Mouse (Mus musculus) testis, adult 2 months (tissue): ENCODE data around the gene I0C0044D17Rik. TPM values are rescaled to one million over a fixed set of nuclear protein-coding genes. Genes with fewer than 3 reads are reported as not detected.

Source experiments
- H3K27ac ChIP-seq: fragments of 200-500 bp; 2 replicates; pipeline ENCODE4 v1.5.1; 2012; ENCODE audit warnings: low read depth, low read length; ENCODE audit not compliant: control insufficient read depth, insufficient read depth
- H3K27me3 ChIP-seq: fragments of 200-500 bp; 2 replicates; pipeline ENCODE4 v1.6.1; 2012; ENCODE audit warnings: mild to moderate bottlenecking, low read length, moderate library complexity; ENCODE audit not compliant: control insufficient read depth, insufficient read depth
- H3K36me3 ChIP-seq: fragments of 200-500 bp; 2 replicates; pipeline ENCODE4 v1.6.1; 2012; ENCODE audit warnings: mild to moderate bottlenecking, low read length; ENCODE audit not compliant: control insufficient read depth, insufficient read depth
- H3K4me1 ChIP-seq: fragments of 200-500 bp; 2 replicates; pipeline ENCODE4 v1.6.1; 2012; ENCODE audit warnings: low read length; ENCODE audit not compliant: control insufficient read depth, insufficient read depth
- H3K4me3 ChIP-seq: fragments of 200-500 bp; 2 replicates; pipeline ENCODE4 v1.5.1; 2012; ENCODE audit warnings: low read depth, mild to moderate bottlenecking, low read length, moderate library complexity, mixed read lengths; ENCODE audit not compliant: control insufficient read depth
- CTCF ChIP-seq: fragments of 200-500 bp; IDR thresholded peaks from 2 replicates; pipeline ENCODE4 v1.5.1; 2012; ENCODE audit warnings: low read depth, mild to moderate bottlenecking, inconsistent platforms, low read length, moderate library complexity; ENCODE audit not compliant: control insufficient read depth, insufficient read depth, insufficient replicate concordance
- POLR2A ChIP-seq: fragments of 200-500 bp; IDR thresholded peaks from 2 replicates; pipeline ENCODE4 v1.6.1; 2012; ENCODE audit warnings: low read depth, mild to moderate bottlenecking, inconsistent platforms, low read length, moderate library complexity; ENCODE audit not compliant: control insufficient read depth
- polyA plus RNA-seq: library from polyadenylated mRNA; depleted of rRNA; stranded (reverse); fragments of >200 nt; gene quantifications from 2 replicates; pipeline ENCODE4 v1.2.3, GENCODE M21; 2012

The I0C0044D17Rik gene
- polyA plus RNA-seq, 1 experiment: not detected

DNA sequence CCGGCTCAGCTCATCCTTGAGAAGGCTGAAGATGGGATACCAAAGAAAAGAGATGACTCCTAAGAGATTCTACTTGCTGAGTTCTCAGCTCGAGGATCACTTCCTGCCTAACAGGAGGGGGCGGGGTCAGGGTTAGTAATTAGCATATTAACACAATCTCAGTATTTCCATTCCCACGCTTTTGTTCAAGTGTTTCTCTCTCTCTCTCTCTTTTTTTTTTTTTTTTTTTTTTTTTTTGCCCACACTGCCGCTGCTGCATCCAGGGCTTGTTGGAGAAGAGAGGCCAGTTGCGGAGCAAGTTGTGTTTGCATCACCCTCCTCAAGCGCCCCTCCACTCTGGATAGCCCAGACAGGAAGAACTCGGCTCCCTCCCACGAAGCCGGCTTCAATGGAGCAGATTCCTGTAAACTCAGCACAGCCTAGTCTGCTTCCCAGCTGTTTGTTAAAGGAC is 33.8 kb downstream of the I0C0044D17Rik start:
- no peak overlapping the region for H3K27ac ChIP-seq
- TF ChIP-seq CTCF: no peak
- TF ChIP-seq POLR2A: no peak

GRCm38 (mm10) chr4:98789133-98789765 is 34.4 kb downstream of the I0C0044D17Rik start:
- Histone ChIP-seq H3K27me3 (no peaks in the 10 kb centered on the region), H3K27ac (no peak overlapping the region), H3K4me3 (no peak overlapping the region), H3K36me3 (no peaks in the 10 kb centered on the region), H3K4me1 (0 out of 2 replicates have a peak, but pooled peaks cover 2% of the 10 kb centered on the region)
- TF ChIP-seq POLR2A (no peak), CTCF (no peak)

More for the DNA sequence above, 33.8 kb downstream of the I0C0044D17Rik start:
- no peak overlapping the region for H3K4me3 ChIP-seq
- no peaks in the 10 kb centered on the region for H3K36me3 ChIP-seq
- no peaks in the 10 kb centered on the region for H3K27me3 ChIP-seq
- 0 out of 2 replicates have a peak, but pooled peaks cover 2% of the 10 kb centered on the region for H3K4me1 ChIP-seq

DNA sequence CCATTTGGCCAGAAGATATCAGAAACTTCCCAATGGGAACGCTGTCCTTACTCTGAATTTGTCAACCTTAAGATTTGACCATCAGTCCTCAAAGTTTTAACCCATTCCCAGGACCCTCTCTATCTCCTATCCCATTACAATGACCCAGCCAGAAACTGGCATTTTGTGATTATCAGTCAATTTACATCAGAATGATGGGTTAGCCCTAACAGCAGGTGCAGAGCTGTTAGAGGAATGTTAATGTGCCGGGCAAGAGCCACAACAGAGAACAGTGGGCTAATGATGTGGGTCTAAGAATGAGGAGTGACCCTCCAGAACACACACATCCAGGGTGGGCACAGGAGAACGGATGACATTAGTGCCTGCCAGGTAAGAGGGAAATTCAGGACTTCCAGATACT is 37.4 kb downstream of the I0C0044D17Rik start:
- Histone ChIP-seq H3K27ac (no peak overlapping the region), H3K4me3 (no peak overlapping the region), H3K27me3 (no peaks in the 10 kb centered on the region), H3K4me1 (0 out of 2 replicates have a peak, but pooled peaks cover 2% of the 10 kb centered on the region), H3K36me3 (no peaks in the 10 kb centered on the region)
- no peak for TF ChIP-seq POLR2A
- no peak for TF ChIP-seq CTCF

- H3K4me3 ChIP-seq: no peak overlapping the region
- TF ChIP-seq POLR2A: no peak
- TF ChIP-seq CTCF: no peak
- no peaks in the 10 kb centered on the region for H3K36me3 ChIP-seq
- no peak overlapping the region for H3K27ac ChIP-seq
- H3K4me1 ChIP-seq: 0 out of 2 replicates have a peak, but pooled peaks cover 2% of the 10 kb centered on the region
- H3K27me3 ChIP-seq: no peaks in the 10 kb centered on the region
These were observed 37.8 kb downstream of the I0C0044D17Rik start for GRCm38 (mm10) chr4:98785851-98786250.

- no peaks in the 10 kb centered on the region for H3K36me3 ChIP-seq
- no peaks in the 10 kb centered on the region for H3K27me3 ChIP-seq
- TF ChIP-seq CTCF (no peak), POLR2A (no peak)
- peaks cover 7% of the 10 kb centered on the region for H3K4me1 ChIP-seq
- no peak overlapping the region for H3K27ac ChIP-seq
- no peak overlapping the region for H3K4me3 ChIP-seq
These were observed 45.4 kb downstream of the I0C0044D17Rik start for GRCm38 (mm10) chr4:98778219-98778618.

GRCm38 (mm10) chr4:98777464-98777863 is 46.2 kb downstream of the I0C0044D17Rik start:
- H3K27me3 ChIP-seq: no peaks in the 10 kb centered on the region
- H3K36me3 ChIP-seq: no peaks in the 10 kb centered on the region
- no peak overlapping the region for H3K27ac ChIP-seq
- H3K4me1 ChIP-seq: peaks cover 7% of the 10 kb centered on the region
- no peak overlapping the region for H3K4me3 ChIP-seq
- no peak for TF ChIP-seq CTCF
- TF ChIP-seq POLR2A: no peak

- no peak overlapping the region for H3K4me3 ChIP-seq
- no peaks in the 10 kb centered on the region for H3K27me3 ChIP-seq
- no peaks in the 10 kb centered on the region for H3K36me3 ChIP-seq
- H3K27ac ChIP-seq: no peak overlapping the region
- peaks cover 7% of the 10 kb centered on the region for H3K4me1 ChIP-seq
- TF ChIP-seq CTCF (no peak), POLR2A (no peak)
These were observed 46.8 kb downstream of the I0C0044D17Rik start for GRCm38 (mm10) chr4:98776721-98777427.
